Mouse (Mus musculus) midbrain, embryonic 11.5 days (tissue): ENCODE measurements around the gene Atad3a. TPM values are rescaled to one million over a fixed set of nuclear protein-coding genes. Genes with fewer than 3 reads are reported as not detected.
"Not testable (repeated sequence)": the region's sequence is repeated elsewhere in the genome, so short reads cannot be mapped to it uniquely, and the experiment has no call there.

Source experiments
- ATAC-seq: fragments of 200-750 bp; cut with Nextera tagmentation; 2 replicates; pipeline ENCODE4 v1.8.0; 2017; ENCODE audit warnings: moderate TSS enrichment, moderate library complexity; ENCODE audit not compliant: low FRiP score
- DNase-seq: peaks from one replicate; pipeline ENCODE4 v3.0.0; 2015; ENCODE audit warnings: low spot score; ENCODE audit errors: missing footprints
- H3K27ac ChIP-seq: fragments of 300-500 bp; sonication (generic); 2 replicates; pipeline ENCODE4 v1.5.1; 2014; ENCODE audit warnings: low read depth, low read length
- H3K27me3 ChIP-seq: fragments of 300-500 bp; sonication (generic); 2 replicates; pipeline ENCODE4 v1.6.1; 2014; ENCODE audit warnings: mild to moderate bottlenecking, low read length, moderate library complexity, mixed read lengths; ENCODE audit not compliant: control insufficient read depth, insufficient read depth
- H3K36me3 ChIP-seq: fragments of 300-500 bp; sonication (generic); 2 replicates; pipeline ENCODE4 v1.6.1; 2014; ENCODE audit warnings: mild to moderate bottlenecking, low read length, moderate library complexity, mixed read lengths; ENCODE audit not compliant: control insufficient read depth, insufficient read depth
- H3K4me1 ChIP-seq: fragments of 300-500 bp; sonication (generic); 2 replicates; pipeline ENCODE4 v1.6.1; 2014; ENCODE audit warnings: low read length; ENCODE audit not compliant: control insufficient read depth, insufficient read depth
- H3K4me2 ChIP-seq: fragments of 300-500 bp; sonication (generic); 2 replicates; pipeline ENCODE4 v1.6.1; 2014; ENCODE audit warnings: mild to moderate bottlenecking, moderate library complexity
- H3K4me3 ChIP-seq: fragments of 300-500 bp; sonication (generic); 2 replicates; pipeline ENCODE4 v1.5.1; 2014; ENCODE audit warnings: low read depth, low read length
- H3K9ac ChIP-seq: fragments of 300-500 bp; sonication (generic); 2 replicates; pipeline ENCODE4 v1.6.1; 2014; ENCODE audit warnings: low read length
- H3K9me3 ChIP-seq: fragments of 300-500 bp; sonication (generic); 2 replicates; pipeline ENCODE4 v1.6.1; 2016; ENCODE audit warnings: low read length; ENCODE audit not compliant: control insufficient read depth
- WGBS: fragments of 180-500 bp; shearing (Covaris S2); extraction: QIAGEN DNeasy Blood & Tissue Kit; methylation state at CpG from one replicate; pipeline ENCODE4 v1.1.7; 2014; 5-methylcytosine and 5-hydroxymethylcytosine counted together
- polyA plus RNA-seq: library from polyadenylated mRNA; unstranded; fragments of >200 nt; fragmentation: Nextera tagmentation; extraction: Ambion mirVana; gene quantifications from 2 replicates; pipeline ENCODE4 v1.2.1, GENCODE M21; 2014

Atad3a gene
- polyA plus RNA-seq, 1 experiment from 2014 or later: 84.5 TPM

- no peak within 1 kb of the TSS for H3K4me2 ChIP-seq
- no peaks in the 10 kb centered on the region for H3K4me1 ChIP-seq
- no peaks in the 10 kb centered on the region for H3K9me3 ChIP-seq
- H3K27ac ChIP-seq: no peak within 1 kb of the TSS
- no peak for DNase-seq
- H3K27me3 ChIP-seq: no peaks in the 10 kb centered on the region
- WGBS: 81% methylated on average over 3 of the region's 3 CpGs
- no peaks in the 10 kb centered on the region for H3K36me3 ChIP-seq
- no peak within 1 kb of the TSS for H3K9ac ChIP-seq
- no peak for ATAC-seq
- H3K4me3 ChIP-seq: no peak within 1 kb of the TSS
Measured at GRCm38 (mm10) chr4:155790021-155790489, 29.2 kb upstream of the Atad3a start, which contains the start of gene Ankrd65. Gene Ankrd65, plus strand, starts transcription at chr4:155790439.

- H3K9me3 ChIP-seq, DNase-seq, H3K27ac ChIP-seq, H3K4me2 ChIP-seq, ATAC-seq, H3K36me3 ChIP-seq, H3K4me1 ChIP-seq, H3K4me3 ChIP-seq, H3K27me3 ChIP-seq, H3K9ac ChIP-seq: not testable (repeated sequence)
- 79% methylated on average over 4 of the region's 4 CpGs for WGBS
Measured at GRCm38 (mm10) chr4:155788833-155789232, 27.9 kb upstream of the Atad3a start.

- no peaks in the 10 kb centered on the region for H3K36me3 ChIP-seq
- H3K4me2 ChIP-seq: no peak overlapping the region
- ATAC-seq: no peak
- H3K27me3 ChIP-seq: no peaks in the 10 kb centered on the region
- H3K9me3 ChIP-seq: no peaks in the 10 kb centered on the region
- WGBS: 72% methylated on average over 3 of the region's 3 CpGs
- H3K9ac ChIP-seq: no peak overlapping the region
- H3K27ac ChIP-seq: no peak overlapping the region
- peaks cover 3% of the 10 kb centered on the region; the same call in 1 of the 2 replicates for H3K4me1 ChIP-seq
- H3K4me3 ChIP-seq: no peak overlapping the region
- DNase-seq: no peak
Measured at GRCm38 (mm10) chr4:155788300-155788699, 27.4 kb upstream of the Atad3a start.

GRCm38 (mm10) chr4:155785819-155786218 is 24.9 kb upstream of the Atad3a start, which contains the start of gene Tmem88b:
Gene Tmem88b, minus strand, starts transcription at chr4:155785874.
- H3K9me3 ChIP-seq: no peaks in the 10 kb centered on the region

GRCm38 (mm10) chr4:155785246-155785645 is 24.4 kb upstream of the Atad3a start:
- WGBS: 82% methylated on average over 10 of the region's 10 CpGs
- H3K4me2 ChIP-seq: no peak overlapping the region
- H3K9ac ChIP-seq: no peak overlapping the region
- H3K27ac ChIP-seq: no peak overlapping the region
- no peak overlapping the region for H3K4me3 ChIP-seq
- DNase-seq (no peak), ATAC-seq (no peak)
- H3K27me3 ChIP-seq: no peaks in the 10 kb centered on the region
- H3K9me3 ChIP-seq: no peaks in the 10 kb centered on the region
- no peaks in the 10 kb centered on the region for H3K36me3 ChIP-seq
- H3K4me1 ChIP-seq: peaks cover 3% of the 10 kb centered on the region; the same call in 1 of the 2 replicates

More at GRCm38 (mm10) chr4:155785819-155786218, 24.9 kb upstream of the Atad3a start, which contains the start of gene Tmem88b:
- peak within 1 kb of the TSS; percentile 90 for H3K9ac ChIP-seq
- H3K27me3 ChIP-seq: no peaks in the 10 kb centered on the region
- no peaks in the 10 kb centered on the region for H3K36me3 ChIP-seq
- H3K4me3 ChIP-seq: peak within 1 kb of the TSS; percentile 58; the same call in 1 of the 2 replicates
- ATAC-seq: no peak
- WGBS: 75% methylated on average over 5 of the region's 5 CpGs
- no peak within 1 kb of the TSS for H3K27ac ChIP-seq
- peak within 1 kb of the TSS; percentile 78 for H3K4me2 ChIP-seq
- H3K4me1 ChIP-seq: peaks cover 3% of the 10 kb centered on the region; the same call in 1 of the 2 replicates
- DNase-seq: no peak

- WGBS: under 1% methylated on average over 52 of the region's 52 CpGs
- Histone ChIP-seq H3K36me3 (no peaks in the 10 kb centered on the region), H3K9me3 (no peaks in the 10 kb centered on the region), H3K4me3 (peak overlapping the region; percentile 58), H3K4me1 (peaks cover 3% of the 10 kb centered on the region; the same call in 1 of the 2 replicates), H3K9ac (peak overlapping the region; percentile 90), H3K27ac (peak overlapping the region; percentile 71), H3K4me2 (peak overlapping the region; percentile 78), H3K27me3 (no peaks in the 10 kb centered on the region)
- DNase-seq (peak; percentile 98), ATAC-seq (peak; percentile 91)
Measured at GRCm38 (mm10) chr4:155784081-155784701, 23.3 kb upstream of the Atad3a start.

GRCm38 (mm10) chr4:155783486-155784080 is 22.7 kb upstream of the Atad3a start:
- Histone ChIP-seq H3K36me3 (no peaks in the 10 kb centered on the region), H3K27me3 (no peaks in the 10 kb centered on the region), H3K4me1 (peaks cover 3% of the 10 kb centered on the region; the same call in 1 of the 2 replicates), H3K27ac (peak overlapping the region; percentile 71; the same call in 1 of the 2 replicates), H3K4me3 (peak overlapping the region; percentile 58), H3K4me2 (peak overlapping the region; percentile 78), H3K9me3 (no peaks in the 10 kb centered on the region), H3K9ac (peak overlapping the region; percentile 90)
- WGBS: 43% methylated on average over 16 of the region's 16 CpGs
- ATAC-seq (no peak), DNase-seq (peak; percentile 85)

- H3K4me1 ChIP-seq: peaks cover 3% of the 10 kb centered on the region; the same call in 1 of the 2 replicates
- WGBS: 45% methylated on average over 6 of the region's 6 CpGs
- H3K27ac ChIP-seq: no peak overlapping the region
- no peak overlapping the region for H3K4me3 ChIP-seq
- no peak overlapping the region for H3K4me2 ChIP-seq
- DNase-seq (peak; percentile 83), ATAC-seq (no peak)
- H3K9me3 ChIP-seq: no peaks in the 10 kb centered on the region
- no peaks in the 10 kb centered on the region for H3K36me3 ChIP-seq
- no peak overlapping the region for H3K9ac ChIP-seq
- no peaks in the 10 kb centered on the region for H3K27me3 ChIP-seq
Measured at GRCm38 (mm10) chr4:155780895-155781294, 20.0 kb upstream of the Atad3a start.

- WGBS: 87% methylated on average over 4 of the region's 4 CpGs
- Histone ChIP-seq H3K36me3 (no peaks in the 10 kb centered on the region), H3K27me3 (peaks cover 6% of the 10 kb centered on the region; the same call in 1 of the 2 replicates), H3K4me1 (peaks cover 7% of the 10 kb centered on the region; the same call in 1 of the 2 replicates), H3K4me3 (no peak overlapping the region), H3K9ac (no peak overlapping the region), H3K27ac (no peak overlapping the region), H3K4me2 (no peak overlapping the region), H3K9me3 (no peaks in the 10 kb centered on the region)
- ATAC-seq (no peak), DNase-seq (no peak)
Measured at GRCm38 (mm10) chr4:155779498-155779897, 18.6 kb upstream of the Atad3a start.
